Mouse (Mus musculus) midbrain, embryonic 10.5 days (tissue): ENCODE measurements around the gene Gpr21. TPM values are rescaled to one million over a fixed set of nuclear protein-coding genes. Genes with fewer than 3 reads are reported as not detected.

Source experiments
- DNase-seq: peaks from one replicate; pipeline ENCODE4 v3.0.0-alpha.2; 2017; ENCODE audit warnings: low spot score
- H3K27ac ChIP-seq: fragments of 300-500 bp; sonication (generic); replicated peaks from 2 replicates; pipeline ENCODE4 v1.5.1; 2016; ENCODE audit warnings: mild to moderate bottlenecking
- H3K27me3 ChIP-seq: fragments of 300-500 bp; sonication (generic); 2 replicates; pipeline ENCODE4 v1.6.1; 2016; ENCODE audit warnings: low read depth, mild to moderate bottlenecking; ENCODE audit not compliant: poor library complexity, severe bottlenecking
- H3K36me3 ChIP-seq: fragments of 300-500 bp; sonication (generic); 2 replicates; pipeline ENCODE4 v1.6.1; 2016; ENCODE audit warnings: mild to moderate bottlenecking, moderate library complexity
- H3K4me1 ChIP-seq: fragments of 300-500 bp; sonication (generic); 2 replicates; pipeline ENCODE4 v1.6.1; 2016
- H3K4me3 ChIP-seq: fragments of 300-500 bp; sonication (generic); 2 replicates; pipeline ENCODE4 v1.5.1; 2016; ENCODE audit warnings: mild to moderate bottlenecking, moderate library complexity
- H3K9me3 ChIP-seq: fragments of 300-500 bp; sonication (generic); replicated peaks from 2 replicates; pipeline ENCODE4 v1.6.1; 2016; ENCODE audit warnings: mild to moderate bottlenecking
- WGBS: fragments of 180-500 bp; shearing (Covaris S2); methylation state at CpG from one replicate; pipeline ENCODE4 v1.1.7; 2016; 5-methylcytosine and 5-hydroxymethylcytosine counted together
- polyA plus RNA-seq: library from polyadenylated mRNA; unstranded; fragments of >200 nt; fragmentation: Nextera tagmentation; extraction: Ambion mirVana; gene quantifications from 2 replicates; pipeline ENCODE4 v1.2.1, GENCODE M21; 2016

Gpr21 gene
- polyA plus RNA-seq, 1 experiment from 2014 or later, result 1.1 TPM

DNA sequence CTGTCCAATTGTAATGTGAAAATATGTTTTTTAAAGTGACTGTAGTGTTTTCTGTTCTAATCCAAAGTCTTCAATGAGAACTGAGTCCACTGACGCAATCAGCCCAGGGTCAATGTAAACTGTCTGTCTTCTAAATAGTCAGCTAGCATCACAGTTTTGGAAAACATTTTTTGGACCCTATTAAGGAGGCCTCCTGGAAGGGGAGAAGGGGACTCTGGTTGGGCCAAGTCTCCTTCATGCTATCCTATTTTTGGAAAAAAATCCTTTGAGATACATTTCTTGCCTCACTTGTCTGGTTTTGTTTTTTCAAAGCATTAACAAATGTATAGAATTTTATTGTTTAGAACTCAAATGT, 3.1 kb downstream of the Gpr21 start:
- Histone ChIP-seq H3K4me1 (peaks cover 19% of the 10 kb centered on the region), H3K27me3 (no peaks in the 10 kb centered on the region), H3K27ac (no peak overlapping the region), H3K4me3 (no peak overlapping the region), H3K36me3 (peaks cover 21% of the 10 kb centered on the region), H3K9me3 (no peaks in the 10 kb centered on the region)
- 85% methylated on average over 1 of the region's 1 CpGs for WGBS
- DNase-seq, result no peak

DNA sequence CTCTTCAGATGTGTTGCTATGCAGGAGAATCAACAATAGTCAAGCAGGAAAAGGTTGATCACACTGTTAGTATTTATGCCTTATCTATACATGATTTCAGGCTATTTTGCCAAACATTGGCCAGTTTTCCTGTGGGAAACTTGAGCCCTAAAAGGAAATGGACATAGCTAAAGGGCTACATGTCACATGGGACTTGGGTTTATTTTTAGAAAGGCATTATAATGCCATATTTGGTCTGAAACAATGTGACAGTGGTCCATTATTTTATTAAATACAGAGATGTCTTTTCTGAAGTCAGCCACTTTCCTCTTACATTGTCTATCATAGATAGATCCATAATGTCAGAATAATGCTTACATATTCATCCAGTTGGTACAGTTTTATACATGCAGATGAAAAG, 11.5 kb downstream of the Gpr21 start:
- no peak overlapping the region for H3K4me3 ChIP-seq
- no peak for DNase-seq
- no peaks in the 10 kb centered on the region for H3K4me1 ChIP-seq
- no peak overlapping the region for H3K27ac ChIP-seq
- H3K36me3 ChIP-seq, result peaks cover 4% of the 10 kb centered on the region; the same call in 1 of the 2 replicates
- H3K9me3 ChIP-seq, result no peaks in the 10 kb centered on the region
- no peaks in the 10 kb centered on the region for H3K27me3 ChIP-seq

DNA sequence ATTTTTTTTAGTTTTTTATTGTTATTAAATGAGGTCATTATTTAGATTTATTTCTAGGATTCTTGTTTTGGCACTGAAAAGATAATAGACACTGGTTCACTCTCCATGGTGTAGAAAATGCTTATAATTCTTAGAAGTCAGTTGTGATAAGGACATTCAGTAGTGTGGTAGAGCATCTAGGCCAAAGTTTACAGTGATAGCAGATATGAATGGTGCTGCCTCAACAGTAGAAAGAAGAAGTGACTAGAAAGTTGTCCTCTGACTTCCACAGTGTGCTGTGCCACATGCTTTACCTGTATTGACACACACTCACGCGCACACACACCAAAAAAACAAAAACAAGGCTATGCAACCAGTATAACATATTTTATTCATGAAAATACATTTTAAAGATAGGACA, 13.3 kb downstream of the Gpr21 start:
- Histone ChIP-seq H3K4me3 (no peak overlapping the region), H3K36me3 (peaks cover 20% of the 10 kb centered on the region), H3K27ac (no peak overlapping the region), H3K9me3 (no peaks in the 10 kb centered on the region), H3K27me3 (no peaks in the 10 kb centered on the region), H3K4me1 (no peaks in the 10 kb centered on the region)
- DNase-seq, result no peak
- WGBS, result 98% methylated on average over 2 of the region's 2 CpGs

DNA sequence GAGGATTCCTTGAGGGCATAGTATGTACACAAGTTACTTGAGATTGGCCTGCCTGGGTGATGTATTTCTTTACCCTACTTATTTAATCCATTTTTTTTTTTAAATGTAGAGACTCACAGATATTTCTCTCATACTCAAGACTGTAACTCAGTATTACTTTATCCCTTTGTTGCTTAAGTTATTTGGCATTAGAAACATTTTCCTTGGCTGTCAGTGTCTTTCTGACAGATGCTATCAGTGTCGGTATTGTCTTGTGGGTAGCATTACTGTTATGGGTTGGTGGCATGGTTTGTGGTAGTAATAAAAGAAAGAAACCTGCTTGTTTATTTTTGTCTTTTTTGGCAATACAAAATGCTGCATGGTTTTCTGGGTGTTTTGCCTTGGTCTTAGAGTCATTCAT, 14.6 kb downstream of the Gpr21 start:
- Histone ChIP-seq H3K4me1 (no peaks in the 10 kb centered on the region), H3K4me3 (no peak overlapping the region), H3K36me3 (peaks cover 34% of the 10 kb centered on the region), H3K27ac (no peak overlapping the region), H3K27me3 (no peaks in the 10 kb centered on the region), H3K9me3 (no peaks in the 10 kb centered on the region)
- DNase-seq, result no peak
- WGBS, result 92% methylated on average over 1 of the region's 1 CpGs

DNA sequence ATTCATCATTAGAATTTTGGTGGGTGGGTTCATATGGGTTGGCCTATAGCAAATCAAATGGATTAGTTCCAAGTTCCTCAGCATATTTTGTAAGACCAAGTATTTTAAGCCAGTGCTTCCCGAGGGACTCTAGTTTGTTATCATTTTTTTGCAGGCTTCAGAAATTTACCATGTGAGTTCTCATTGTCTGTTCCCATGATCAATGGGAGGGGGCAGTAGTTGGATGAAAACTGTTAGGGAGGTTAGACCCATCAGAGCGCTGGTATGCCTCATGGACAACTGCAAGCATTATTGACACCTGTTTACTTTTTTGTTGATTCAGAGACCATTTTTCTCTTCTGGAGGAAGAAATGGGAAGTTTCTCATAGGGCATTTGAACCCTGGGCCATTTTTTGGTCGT, 15.5 kb downstream of the Gpr21 start:
- H3K4me3 ChIP-seq, result no peak overlapping the region
- no peaks in the 10 kb centered on the region for H3K4me1 ChIP-seq
- H3K27me3 ChIP-seq, result no peaks in the 10 kb centered on the region
- no peak for DNase-seq
- peaks cover 41% of the 10 kb centered on the region for H3K36me3 ChIP-seq
- no peaks in the 10 kb centered on the region for H3K9me3 ChIP-seq
- no peak overlapping the region for H3K27ac ChIP-seq
- WGBS, result 83% methylated on average over 3 of the region's 3 CpGs

DNA sequence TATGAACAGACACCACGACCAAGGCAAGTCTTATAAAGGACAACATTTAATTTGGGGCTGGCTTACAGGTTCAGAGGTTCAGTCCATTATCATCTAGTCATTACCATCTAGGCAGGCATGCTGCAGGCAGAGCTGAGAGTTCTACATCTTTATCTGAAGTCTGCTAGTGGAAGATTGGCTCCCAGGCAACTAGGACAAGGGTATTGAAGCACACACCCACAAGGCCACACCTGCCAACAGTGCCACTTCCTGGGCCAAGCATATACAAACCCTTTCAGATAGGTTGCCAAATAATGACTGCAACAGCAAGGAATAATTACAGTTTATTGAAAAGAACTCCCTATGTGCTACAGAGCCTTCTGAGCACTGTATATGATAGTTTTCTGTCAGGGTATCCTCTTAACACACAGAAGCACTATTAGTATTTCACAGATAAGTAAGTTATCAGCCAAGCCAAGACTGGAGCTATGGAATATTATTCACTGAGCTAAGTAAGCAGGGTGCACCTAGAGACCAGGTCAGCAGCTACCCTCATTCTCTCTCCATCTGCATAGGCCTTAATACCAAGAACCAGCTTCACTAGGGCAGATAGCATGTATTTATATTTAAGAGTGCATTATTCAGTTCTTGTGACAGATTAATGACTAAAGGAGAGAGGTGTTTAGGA, 33.3 kb downstream of the Gpr21 start:
- Histone ChIP-seq H3K27me3 (no peaks in the 10 kb centered on the region), H3K36me3 (peaks cover 95% of the 10 kb centered on the region), H3K27ac (no peak overlapping the region), H3K9me3 (no peaks in the 10 kb centered on the region; the same call in 1 of the 2 replicates), H3K4me1 (no peaks in the 10 kb centered on the region), H3K4me3 (no peak overlapping the region)
- DNase-seq, result no peak
- 93% methylated on average over 1 of the region's 1 CpGs for WGBS

DNA sequence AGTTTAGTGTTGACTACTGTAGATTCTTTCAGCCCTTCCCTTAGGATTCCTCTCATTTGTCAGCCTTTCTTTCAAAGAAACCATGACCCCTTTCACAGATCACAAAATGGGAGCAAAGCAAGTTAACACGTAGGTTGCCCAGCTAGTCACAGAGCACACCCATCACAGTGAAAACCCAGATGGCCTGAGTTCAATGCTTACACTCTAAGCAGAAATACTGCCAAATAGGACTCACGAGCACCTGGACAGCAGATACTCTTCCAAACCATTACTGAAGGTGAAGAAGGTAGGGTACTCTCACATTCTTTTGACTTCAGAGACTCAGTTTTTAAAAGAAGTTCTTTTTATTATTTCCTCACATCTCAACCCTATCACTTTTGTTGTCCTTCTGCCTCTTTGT, 40.2 kb downstream of the Gpr21 start:
- H3K36me3 ChIP-seq, result peaks cover 98% of the 10 kb centered on the region
- no peaks in the 10 kb centered on the region for H3K27me3 ChIP-seq
- H3K4me3 ChIP-seq, result no peak overlapping the region
- WGBS, result 87% methylated on average over 2 of the region's 2 CpGs
- no peaks in the 10 kb centered on the region for H3K4me1 ChIP-seq
- H3K27ac ChIP-seq, result no peak overlapping the region
- H3K9me3 ChIP-seq, result no peaks in the 10 kb centered on the region; the same call in 1 of the 2 replicates
- DNase-seq, result no peak

DNA sequence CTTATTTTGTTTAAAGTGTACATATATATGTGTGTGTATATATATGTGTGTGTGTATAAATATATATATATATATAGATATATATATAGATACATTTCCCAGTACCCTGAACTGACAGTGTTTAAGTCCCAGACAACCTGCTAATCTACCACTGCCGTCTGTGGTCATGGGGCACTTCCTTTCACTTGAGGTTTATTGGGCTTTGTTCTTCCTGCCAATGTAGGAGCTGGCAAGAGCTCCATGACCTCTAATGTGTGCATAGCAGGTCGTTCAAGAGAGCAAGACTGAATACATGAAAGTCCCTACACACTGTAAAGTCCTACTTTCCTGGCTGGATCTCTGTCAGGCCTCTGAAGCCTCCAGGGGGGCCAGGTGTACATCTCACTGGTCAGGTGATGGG, 49.4 kb downstream of the Gpr21 start:
- Histone ChIP-seq H3K9me3 (no peaks in the 10 kb centered on the region), H3K4me1 (no peaks in the 10 kb centered on the region), H3K27ac (no peak overlapping the region), H3K36me3 (peaks cover 97% of the 10 kb centered on the region), H3K27me3 (no peaks in the 10 kb centered on the region), H3K4me3 (no peak overlapping the region)
- WGBS, result 79% methylated on average over 2 of the region's 2 CpGs
- DNase-seq, result no peak

DNA sequence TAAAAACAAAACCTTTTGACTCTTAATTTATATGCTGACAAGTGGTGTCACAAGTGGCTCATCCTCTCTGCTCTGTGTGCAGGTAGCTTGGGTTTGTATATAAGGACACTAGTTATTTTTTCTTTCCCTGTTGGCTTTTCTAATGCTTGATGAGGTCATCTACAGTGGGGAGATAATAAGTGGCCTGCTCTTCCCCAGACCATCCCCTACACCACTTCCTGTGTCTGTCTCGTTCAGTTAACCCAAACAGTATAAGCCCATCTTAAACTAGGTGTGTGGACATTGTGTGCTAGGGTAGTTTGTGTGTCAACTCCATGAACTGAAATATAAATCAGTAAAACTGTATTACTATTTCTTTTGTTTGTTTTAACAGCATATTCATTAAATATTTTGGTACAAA, 49.9 kb downstream of the Gpr21 start:
- WGBS, result 88% methylated on average over 1 of the region's 1 CpGs
- Histone ChIP-seq H3K27me3 (no peaks in the 10 kb centered on the region), H3K4me3 (no peak overlapping the region), H3K9me3 (no peaks in the 10 kb centered on the region), H3K27ac (no peak overlapping the region), H3K4me1 (no peaks in the 10 kb centered on the region), H3K36me3 (peaks cover 93% of the 10 kb centered on the region)
- DNase-seq, result no peak

DNA sequence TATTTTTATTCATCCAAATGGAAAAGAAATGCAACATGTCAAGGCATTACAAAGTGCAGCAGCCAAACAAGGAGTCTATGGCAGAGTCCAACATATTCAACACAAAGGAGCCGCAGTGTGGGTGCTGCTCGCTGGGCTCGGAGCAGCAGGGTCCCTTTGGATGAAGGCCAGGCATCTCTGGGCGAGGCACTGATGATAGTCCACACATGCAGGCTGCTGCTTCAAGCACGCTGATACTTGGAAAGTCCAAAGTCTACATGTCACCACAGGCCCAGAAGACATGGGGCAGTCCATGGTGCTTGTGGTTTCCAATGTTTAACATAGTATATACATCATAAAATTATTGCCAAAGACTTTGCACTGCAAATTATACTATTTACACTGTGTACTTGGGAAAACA, 53.8 kb downstream of the Gpr21 start:
- Histone ChIP-seq H3K4me1 (no peaks in the 10 kb centered on the region), H3K4me3 (no peak overlapping the region), H3K27ac (no peak overlapping the region), H3K27me3 (no peaks in the 10 kb centered on the region), H3K9me3 (no peaks in the 10 kb centered on the region), H3K36me3 (peaks cover 69% of the 10 kb centered on the region)
- WGBS, result 93% methylated on average over 5 of the region's 5 CpGs
- no peak for DNase-seq

Other genes with a start within 250 kb of the Gpr21 start
- gene Olfr368, start 189.8 kb upstream of the Gpr21 start, polyA plus RNA-seq, result not detected in 2 replicates
- gene Pdcl, start 157.0 kb upstream of the Gpr21 start, polyA plus RNA-seq, result 54.6 and 61.5 TPM in 2 replicates
- gene Rc3h2, start 93.4 kb upstream of the Gpr21 start, polyA plus RNA-seq, result 16.1 and 19.7 TPM in 2 replicates
- gene Zbtb26, start 73.2 kb upstream of the Gpr21 start, polyA plus RNA-seq, result 9.2 and 11.0 TPM in 2 replicates
- gene Zbtb6, start 73.2 kb upstream of the Gpr21 start, polyA plus RNA-seq, result 5.9 and 7.3 TPM in 2 replicates
- gene Rabgap1, start 73.1 kb upstream of the Gpr21 start, polyA plus RNA-seq, result 43.4 and 47.2 TPM in 2 replicates
- gene Strbp, start 187.5 kb downstream of the Gpr21 start, polyA plus RNA-seq, result 61.6 and 64.4 TPM in 2 replicates